Mouse (Mus musculus) natural killer cell, adult 2 months (primary cell): ENCODE data around the gene Zfp422.

Experiments used
- DNase-seq, 2 experiments: peaks; one replicate each; pipeline ENCODE4 v3.0.0; 2022; ENCODE audit warnings: low spot score in 2 of 2

Gene Zfp422

GRCm38 (mm10) chr6:116584095-116584494 is 44.7 kb downstream of the Zfp422 start, which contains the start of gene Olfr215:
Gene Olfr215 (minus strand): TSS chr6:116584195.
- DNase-seq = no peak
